Mouse (Mus musculus) midbrain, embryonic 12.5 days (tissue): ENCODE results near the gene Kif1a. TPM values are rescaled to one million over a fixed set of nuclear protein-coding genes. Genes with fewer than 3 reads are reported as not detected.
"Not testable (repeated sequence)": the region's sequence is repeated elsewhere in the genome, so short reads cannot be mapped to it uniquely, and the experiment has no call there.

Experiments used
- ATAC-seq: fragments of 200-750 bp; cut with Nextera tagmentation; 2 replicates; pipeline ENCODE4 v1.8.0; 2017; ENCODE audit warnings: low read depth, moderate TSS enrichment, moderate library complexity; ENCODE audit not compliant: low FRiP score
- H3K27ac ChIP-seq: fragments of 300-500 bp; sonication (generic); replicated peaks from 2 replicates; pipeline ENCODE4 v1.5.1; 2016; ENCODE audit warnings: mild to moderate bottlenecking
- H3K27me3 ChIP-seq: fragments of 300-500 bp; sonication (generic); 2 replicates; pipeline ENCODE4 v1.6.1; 2016; ENCODE audit warnings: mild to moderate bottlenecking
- H3K36me3 ChIP-seq: fragments of 300-500 bp; sonication (generic); 2 replicates; pipeline ENCODE4 v1.6.1; 2016
- H3K4me1 ChIP-seq: fragments of 300-500 bp; sonication (generic); 2 replicates; pipeline ENCODE4 v1.6.1; 2016
- H3K4me2 ChIP-seq: fragments of 300-500 bp; sonication (generic); replicated peaks from 2 replicates; pipeline ENCODE4 v1.6.1; 2016; ENCODE audit warnings: mild to moderate bottlenecking, moderate library complexity
- H3K4me3 ChIP-seq: fragments of 300-500 bp; sonication (generic); 2 replicates; pipeline ENCODE4 v1.5.1; 2016; ENCODE audit warnings: mild to moderate bottlenecking
- H3K9ac ChIP-seq: fragments of 300-500 bp; sonication (generic); replicated peaks from 2 replicates; pipeline ENCODE4 v1.6.1; 2016; ENCODE audit warnings: mild to moderate bottlenecking, moderate library complexity
- H3K9me3 ChIP-seq: fragments of 300-500 bp; sonication (generic); 2 replicates; pipeline ENCODE4 v1.6.1; 2016; ENCODE audit warnings: mild to moderate bottlenecking
- whole genome bisulfite sequencing: fragments of 180-500 bp; shearing (Covaris S2); methylation state at CpG from one replicate; pipeline ENCODE4 v1.1.7; 2016; 5-methylcytosine and 5-hydroxymethylcytosine counted together
- polyA plus RNA-seq: library from polyadenylated mRNA; unstranded; fragments of >200 nt; fragmentation: Nextera tagmentation; extraction: Ambion mirVana; gene quantifications from 2 replicates; pipeline ENCODE4 v1.2.1, GENCODE M21; 2016

The Kif1a gene
- polyA plus RNA-seq, 1 experiment from 2014 or later = 126 TPM

DNA sequence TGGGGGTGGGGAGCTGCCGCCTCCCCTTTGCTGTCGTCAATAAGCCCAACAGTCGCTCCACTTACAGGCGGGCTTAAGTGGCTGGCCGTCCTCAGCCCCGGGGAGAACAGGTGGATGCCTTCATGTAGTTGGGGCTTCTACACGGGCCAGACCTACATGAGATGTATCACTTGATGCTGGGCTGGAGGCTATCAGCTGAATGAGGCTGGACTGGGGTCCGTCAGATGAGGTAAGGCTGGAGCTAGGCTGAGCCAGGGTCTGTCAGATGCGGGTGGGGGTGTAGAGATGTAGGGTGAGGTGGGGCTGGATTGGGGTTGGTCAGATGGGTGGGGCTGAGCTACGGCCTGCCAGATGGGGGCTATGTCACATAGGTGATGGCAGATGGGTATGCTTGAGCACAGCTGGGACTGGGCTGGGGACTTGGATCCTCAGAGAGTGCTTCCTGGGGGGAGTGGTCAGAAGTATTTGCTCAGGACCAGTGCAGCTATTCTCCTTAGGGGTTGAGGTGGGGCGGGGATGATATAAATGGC, 122.6 kb downstream of the Kif1a start:
- 43% methylated on average over 11 of the region's 11 CpGs for WGBS
- ATAC-seq = no peak
- H3K36me3 ChIP-seq = no peaks in the 10 kb centered on the region
- H3K27ac ChIP-seq = no peak overlapping the region
- H3K4me3 ChIP-seq = no peak overlapping the region
- peaks cover 7% of the 10 kb centered on the region; the same call in 1 of the 2 replicates for H3K27me3 ChIP-seq
- H3K4me2 ChIP-seq = no peak overlapping the region
- H3K9me3 ChIP-seq = no peaks in the 10 kb centered on the region
- no peak overlapping the region for H3K9ac ChIP-seq
- peaks cover 2% of the 10 kb centered on the region; the same call in 1 of the 2 replicates for H3K4me1 ChIP-seq

DNA sequence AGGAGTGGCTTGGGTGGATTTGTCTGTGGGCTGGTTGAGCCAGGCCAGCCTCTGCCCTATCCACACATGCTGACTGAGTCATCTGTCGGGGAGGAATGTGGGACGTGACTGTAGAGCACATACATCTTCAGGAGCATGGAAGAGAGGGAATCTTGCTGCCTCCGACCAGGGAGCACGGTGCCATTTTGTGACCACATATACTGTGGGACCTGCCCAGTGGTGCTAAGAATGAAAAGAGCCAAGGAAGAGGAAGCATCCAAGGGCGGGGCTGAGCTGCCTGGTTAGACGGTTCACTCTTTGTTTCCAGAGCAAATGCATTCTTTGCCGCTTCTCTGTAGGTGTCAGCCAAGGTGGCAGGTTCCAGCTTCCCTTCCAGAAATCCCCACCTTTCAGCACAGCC, 123.1 kb downstream of the Kif1a start:
- Histone ChIP-seq H3K27me3 (peaks cover 7% of the 10 kb centered on the region; the same call in 1 of the 2 replicates), H3K4me3 (no peak overlapping the region), H3K4me1 (peaks cover 2% of the 10 kb centered on the region; the same call in 1 of the 2 replicates), H3K9ac (no peak overlapping the region), H3K36me3 (no peaks in the 10 kb centered on the region), H3K4me2 (no peak overlapping the region), H3K27ac (no peak overlapping the region), H3K9me3 (no peaks in the 10 kb centered on the region)
- ATAC-seq = no peak
- 55% methylated on average over 7 of the region's 7 CpGs for WGBS

DNA sequence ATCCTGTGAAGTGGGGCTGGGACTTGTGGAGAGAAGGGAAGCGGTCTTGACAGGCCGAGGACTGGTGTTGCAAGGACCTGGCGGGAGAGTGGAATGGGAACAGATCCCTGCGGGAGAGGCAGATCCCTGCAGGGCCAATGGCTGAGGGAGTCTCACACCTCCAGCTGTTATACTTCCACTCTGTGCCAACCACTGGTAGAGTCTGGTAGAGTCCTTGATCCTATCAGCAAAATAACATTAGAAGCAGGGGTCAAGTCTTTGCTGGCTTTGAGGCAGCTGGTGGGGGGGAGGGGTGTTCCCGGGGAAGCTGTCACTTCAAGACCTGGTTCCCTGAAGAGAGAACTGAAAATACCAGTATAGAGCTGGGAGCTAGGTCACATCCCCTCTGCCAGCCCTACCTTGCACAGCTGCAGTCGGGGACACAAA, 125.6 kb downstream of the Kif1a start:
- no peak for ATAC-seq
- no peak overlapping the region for H3K4me3 ChIP-seq
- peaks cover 7% of the 10 kb centered on the region; the same call in 1 of the 2 replicates for H3K27me3 ChIP-seq
- H3K4me1 ChIP-seq = peaks cover 2% of the 10 kb centered on the region; the same call in 1 of the 2 replicates
- WGBS = 62% methylated on average over 6 of the region's 6 CpGs
- no peaks in the 10 kb centered on the region for H3K36me3 ChIP-seq
- H3K27ac ChIP-seq = no peak overlapping the region
- H3K9ac ChIP-seq = no peak overlapping the region
- H3K9me3 ChIP-seq = no peaks in the 10 kb centered on the region
- H3K4me2 ChIP-seq = no peak overlapping the region

DNA sequence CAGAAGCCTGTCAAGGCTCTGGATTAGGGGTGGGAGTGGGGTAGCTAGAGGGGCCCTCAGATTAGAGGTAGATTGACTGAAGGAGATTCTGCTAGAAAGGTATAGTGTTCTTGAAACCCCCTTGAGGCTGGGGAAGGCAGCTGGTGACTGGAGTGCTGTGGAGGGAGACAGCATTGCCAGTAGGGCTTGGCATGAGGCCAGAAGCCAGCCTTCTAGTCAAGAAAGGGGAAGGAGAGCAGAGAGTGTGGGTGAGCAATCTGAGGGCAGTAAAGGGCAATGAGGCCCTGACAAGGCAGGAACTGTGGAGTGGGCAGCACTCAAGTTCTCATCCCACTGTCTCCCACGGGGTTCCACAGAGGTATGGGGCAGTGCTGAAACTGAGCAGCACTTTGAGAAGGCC, 128.9 kb downstream of the Kif1a start:
- Histone ChIP-seq H3K27me3 (peaks cover 4% of the 10 kb centered on the region; the same call in 1 of the 2 replicates), H3K27ac (no peak overlapping the region), H3K4me1 (no peaks in the 10 kb centered on the region), H3K4me3 (no peak overlapping the region), H3K9ac (no peak overlapping the region), H3K4me2 (no peak overlapping the region), H3K36me3 (no peaks in the 10 kb centered on the region), H3K9me3 (no peaks in the 10 kb centered on the region)
- WGBS = 53% methylated on average over 1 of the region's 1 CpGs
- no peak for ATAC-seq

DNA sequence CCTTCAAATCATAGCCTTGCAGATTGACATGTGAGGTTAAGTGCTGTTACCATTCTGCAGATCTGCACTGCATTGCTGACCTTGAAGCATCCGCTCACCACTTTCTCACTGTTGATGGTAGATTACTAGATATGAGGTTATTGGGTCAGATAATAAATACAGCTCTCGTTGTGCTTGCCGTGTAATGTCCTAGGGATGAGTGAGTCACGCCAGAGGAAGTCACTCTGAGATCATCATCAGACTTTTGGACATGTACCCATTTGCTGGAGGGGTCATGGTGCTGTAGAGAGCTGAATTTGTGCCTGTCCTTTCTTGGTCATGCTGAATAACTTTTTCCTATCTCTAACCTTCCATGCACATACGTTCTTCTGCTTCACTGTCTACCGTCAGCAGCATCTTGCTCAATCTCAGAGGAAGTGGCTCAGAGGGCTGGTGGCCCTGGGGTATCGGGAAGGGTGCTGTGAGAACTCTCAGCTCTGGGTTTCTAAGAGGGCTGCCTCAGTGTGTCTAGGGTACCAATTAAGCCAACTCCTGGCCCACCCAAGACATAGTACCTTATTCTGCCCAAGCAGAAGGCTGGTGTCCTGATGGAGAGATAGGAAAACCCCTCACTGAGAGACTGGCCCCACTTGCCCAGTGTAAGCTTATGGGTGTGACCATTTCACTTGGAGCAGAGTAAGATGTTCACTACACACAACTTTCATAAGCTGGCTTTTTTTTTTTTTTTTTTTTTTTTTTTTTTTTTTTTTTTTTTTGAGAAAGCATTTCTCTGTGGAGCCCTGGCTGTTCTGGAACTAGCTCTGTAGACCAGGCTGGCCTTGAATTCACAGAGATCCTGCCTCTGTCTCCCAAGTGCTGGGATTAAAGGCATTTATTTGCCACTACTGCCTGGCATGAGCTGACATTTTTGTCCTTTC, 129.6 kb downstream of the Kif1a start:
- H3K36me3 ChIP-seq = no peaks in the 10 kb centered on the region
- H3K4me2 ChIP-seq = no peak overlapping the region
- ATAC-seq = no peak
- no peaks in the 10 kb centered on the region for H3K27me3 ChIP-seq
- 89% methylated on average over 7 of the region's 7 CpGs for WGBS
- no peak overlapping the region for H3K9ac ChIP-seq
- no peaks in the 10 kb centered on the region for H3K9me3 ChIP-seq
- H3K4me3 ChIP-seq = no peak overlapping the region
- H3K4me1 ChIP-seq = no peaks in the 10 kb centered on the region
- H3K27ac ChIP-seq = no peak overlapping the region

DNA sequence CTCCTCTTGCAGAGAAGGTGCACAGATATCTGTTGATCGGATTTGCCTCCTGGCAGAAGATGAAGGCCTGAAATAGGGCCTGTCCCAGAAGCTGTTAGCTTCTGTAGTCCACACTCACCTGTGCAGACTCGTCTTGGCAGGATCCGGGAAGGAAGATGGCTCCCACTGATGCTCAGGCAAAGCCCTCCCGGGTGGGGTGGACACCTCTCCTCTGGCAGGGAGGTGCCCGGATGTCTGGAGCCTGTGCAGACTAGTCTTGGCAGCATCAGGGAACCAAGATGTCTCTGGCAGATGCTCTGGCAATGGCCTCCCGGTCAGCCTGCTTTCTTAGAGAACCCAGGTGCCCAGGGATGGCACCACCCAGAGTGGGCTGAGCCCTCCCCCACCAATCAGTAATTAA, 131.0 kb downstream of the Kif1a start:
- H3K4me3 ChIP-seq, H3K27me3 ChIP-seq, H3K9ac ChIP-seq, H3K36me3 ChIP-seq, ATAC-seq, H3K27ac ChIP-seq, H3K4me2 ChIP-seq, H3K9me3 ChIP-seq, H3K4me1 ChIP-seq: not testable (repeated sequence)
- WGBS = 85% methylated on average over 6 of the region's 6 CpGs

Other genes starting within 250 kb of the Kif1a start
- 0.45 and 0.80 TPM in 2 replicates for gene Ankmy1, start 199.0 kb downstream of the Kif1a start, polyA plus RNA-seq
- 14.6 and 16.7 TPM in 2 replicates for gene Dusp28, start 195.0 kb downstream of the Kif1a start, polyA plus RNA-seq
- 27.6 and 29.9 TPM in 2 replicates for gene Rnpepl1, start 191.2 kb downstream of the Kif1a start, polyA plus RNA-seq
- gene Capn10, start 167.6 kb downstream of the Kif1a start, polyA plus RNA-seq = 55.2 TPM in 2 replicates
- 0.27 and 0.45 TPM in 2 replicates for gene Gpr35, start 151.1 kb downstream of the Kif1a start, polyA plus RNA-seq
- gene Aqp12, start 95.6 kb downstream of the Kif1a start, polyA plus RNA-seq = not detected in 2 replicates
- gene Agxt, start 33.3 kb upstream of the Kif1a start, polyA plus RNA-seq = not detected in 2 replicates
- gene 2310007B03Rik, start 59.0 kb upstream of the Kif1a start, polyA plus RNA-seq = 0.25 and 0.32 TPM in 2 replicates
- 0.16 and 0.18 TPM in 2 replicates for gene Crocc2, start 66.8 kb upstream of the Kif1a start, polyA plus RNA-seq
- 13.1 and 15.3 TPM in 2 replicates for gene Sned1, start 133.9 kb upstream of the Kif1a start, polyA plus RNA-seq
- 34.7 and 35.1 TPM in 2 replicates for gene Mterf4, start 204.0 kb upstream of the Kif1a start, polyA plus RNA-seq
- 78.7 and 81.9 TPM in 2 replicates for gene Ppp1r7, start 240.9 kb upstream of the Kif1a start, polyA plus RNA-seq
- 19.1 and 20.3 TPM in 2 replicates for gene Pask, start 241.5 kb upstream of the Kif1a start, polyA plus RNA-seq